Mouse (Mus musculus) E14TG2a.4 (cell line): ENCODE results near the gene Fbxw21.
"Not testable (repeated sequence)": the region's sequence is repeated elsewhere in the genome, so short reads cannot be mapped to it uniquely, and the experiment has no call there.

Experiments
- H3K27me3 ChIP-seq: 2 replicates; pipeline ENCODE4 v1.6.1; 2014; ENCODE audit warnings: low read length, control low read depth; ENCODE audit not compliant: insufficient read depth
- H3K36me3 ChIP-seq: 2 replicates; pipeline ENCODE4 v1.6.1; 2014; ENCODE audit warnings: low read length, control low read depth; ENCODE audit not compliant: insufficient read depth
- H3K4me1 ChIP-seq: replicated peaks from 2 replicates; pipeline ENCODE4 v1.6.1; 2014; ENCODE audit warnings: low read depth, low read length, control low read depth
- H3K4me3 ChIP-seq: replicated peaks from 2 replicates; pipeline ENCODE4 v1.5.1; 2014; ENCODE audit warnings: mild to moderate bottlenecking, low read length
- H3K9me3 ChIP-seq: 2 replicates; pipeline ENCODE4 v1.6.1; 2014; ENCODE audit warnings: low read length, control low read depth
- CTCF ChIP-seq: conservative IDR thresholded peaks from 2 replicates; pipeline ENCODE4 v1.5.1; 2014; ENCODE audit warnings: low read length
- NANOG ChIP-seq: IDR thresholded peaks from 2 replicates; pipeline ENCODE4 v1.6.1; 2014; ENCODE audit warnings: borderline replicate concordance, low read length, mixed read lengths
- POU5F1 ChIP-seq: IDR thresholded peaks from 2 replicates; pipeline ENCODE4 v1.6.1; 2014; ENCODE audit warnings: low read length, borderline replicate concordance

Gene Fbxw21

DNA sequence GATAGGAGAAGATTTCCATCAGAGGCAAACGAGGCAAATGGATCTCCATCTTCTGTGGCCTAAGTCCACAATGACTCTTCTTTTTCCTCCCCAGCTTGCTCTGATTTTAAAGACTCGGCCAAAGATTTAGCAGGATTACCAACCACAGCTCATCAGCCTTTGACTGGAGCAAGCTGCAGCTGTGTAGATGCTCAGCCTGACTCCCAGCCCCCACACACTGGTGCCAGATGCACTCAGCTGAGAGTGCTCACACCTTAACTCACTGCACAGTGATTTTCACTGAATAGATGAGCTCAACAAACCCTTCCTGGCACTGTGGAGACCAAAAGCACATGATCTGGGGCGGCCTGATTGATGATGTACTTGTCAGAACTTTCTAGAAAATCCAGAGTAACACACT lies at the start of gene Fbxw21:
Gene Fbxw21, minus strand, starts transcription at position 101 of the 400 bp plus-strand sequence.
- H3K36me3 ChIP-seq, result no peaks in the 10 kb centered on the region
- 0 out of 2 replicates have a peak, but pooled peaks cover under 1% of the 10 kb centered on the region for H3K4me1 ChIP-seq

GRCm38 (mm10) chr9:109201347-109201746 lies 39.5 kb upstream of the Fbxw21 start:
- not testable (repeated sequence) for H3K4me3 ChIP-seq, H3K36me3 ChIP-seq, H3K27me3 ChIP-seq, H3K9me3 ChIP-seq, H3K4me1 ChIP-seq

More for the DNA sequence above, at the start of gene Fbxw21:
- H3K27me3 ChIP-seq, result no peaks in the 10 kb centered on the region
- TF ChIP-seq POU5F1 (no peak), NANOG (no peak), CTCF (no peak)
- no peak within 1 kb of the TSS for H3K4me3 ChIP-seq
- no peaks in the 10 kb centered on the region for H3K9me3 ChIP-seq

- Histone ChIP-seq H3K4me1 (0 out of 2 replicates have a peak, but pooled peaks cover 3% of the 10 kb centered on the region), H3K4me3 (no peak overlapping the region)
Observed at GRCm38 (mm10) chr9:109200349-109200748, 38.5 kb upstream of the Fbxw21 start.

DNA sequence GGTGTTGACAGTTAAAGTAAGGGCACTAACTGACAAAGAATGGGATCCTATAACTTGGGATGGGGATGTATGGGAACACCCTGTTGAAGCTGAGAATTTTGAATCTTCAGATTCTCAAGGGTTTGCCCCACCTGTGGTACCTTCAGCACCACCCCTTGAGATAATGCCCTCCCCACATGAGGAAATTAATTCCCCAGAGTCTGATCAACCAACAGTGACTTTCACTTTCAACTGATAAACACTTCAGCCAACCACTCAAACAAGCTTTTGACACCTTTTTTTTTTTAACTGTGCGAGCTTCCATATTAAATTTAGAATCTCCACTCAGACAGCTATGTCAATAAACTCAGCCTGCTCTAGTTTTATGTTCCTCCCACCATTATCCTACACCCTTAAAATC lies 37.5 kb upstream of the Fbxw21 start:
- no peaks in the 10 kb centered on the region for H3K36me3 ChIP-seq
- H3K9me3 ChIP-seq, result no peaks in the 10 kb centered on the region
- no peak for TF ChIP-seq CTCF
- no peak for TF ChIP-seq POU5F1
- TF ChIP-seq NANOG, result no peak
- no peaks in the 10 kb centered on the region; the same call in 1 of the 2 replicates for H3K27me3 ChIP-seq
- H3K4me1 ChIP-seq, result 0 out of 2 replicates have a peak, but pooled peaks cover 3% of the 10 kb centered on the region
- H3K4me3 ChIP-seq, result no peak overlapping the region

More at GRCm38 (mm10) chr9:109200349-109200748, 38.5 kb upstream of the Fbxw21 start:
- Histone ChIP-seq H3K27me3 (no peaks in the 10 kb centered on the region; the same call in 1 of the 2 replicates), H3K36me3 (no peaks in the 10 kb centered on the region), H3K9me3 (no peaks in the 10 kb centered on the region)
- TF ChIP-seq CTCF, result no peak
- no peak for TF ChIP-seq POU5F1
- TF ChIP-seq NANOG, result no peak

DNA sequence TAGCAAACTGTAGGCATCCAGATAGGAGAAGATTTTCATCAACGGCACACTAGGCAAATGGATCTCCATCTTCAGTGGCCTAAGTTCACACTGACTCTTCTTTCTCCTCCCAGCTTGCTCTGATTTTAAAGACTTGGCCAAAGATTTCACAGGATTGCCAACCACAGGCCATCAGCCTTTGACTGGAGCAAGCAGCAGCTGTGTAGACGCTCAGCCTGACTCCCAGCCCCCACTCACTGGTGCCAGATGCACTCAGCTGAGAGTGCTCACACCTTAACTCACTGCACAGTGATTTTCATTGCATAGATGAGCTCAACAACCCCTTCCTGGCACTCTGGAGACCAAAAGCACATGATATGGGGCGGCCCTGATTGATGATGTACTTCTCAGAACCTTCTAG lies 34.0 kb upstream of the Fbxw21 start, which contains the start of gene Fbxw13:
Gene Fbxw13, minus strand, starts transcription at position 101 of the 400 bp plus-strand sequence.
- H3K9me3 ChIP-seq, H3K4me1 ChIP-seq, H3K27me3 ChIP-seq, H3K36me3 ChIP-seq, H3K4me3 ChIP-seq: not testable (repeated sequence)

DNA sequence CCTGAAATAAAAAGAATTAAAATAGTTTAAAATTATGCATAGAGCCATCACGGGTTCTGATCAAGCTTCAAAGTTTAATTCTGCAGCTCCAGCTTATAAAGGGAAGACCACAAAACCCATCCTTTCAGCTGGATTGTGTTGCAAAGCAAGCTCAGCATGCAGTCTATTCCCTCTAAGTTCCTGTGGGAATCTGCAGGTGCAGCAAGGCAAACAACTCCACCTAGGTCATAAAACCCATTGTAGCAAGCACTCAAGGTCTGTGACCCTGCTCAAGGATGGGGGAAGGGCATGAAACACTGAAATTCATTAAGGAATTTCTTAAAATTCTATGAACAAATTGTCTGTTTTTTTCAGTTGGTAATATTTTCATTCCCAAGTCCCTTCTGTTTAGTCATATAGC lies 15.4 kb upstream of the Fbxw21 start:
- Histone ChIP-seq H3K27me3 (no peaks in the 10 kb centered on the region), H3K9me3 (peaks cover 47% of the 10 kb centered on the region), H3K4me3 (no peak overlapping the region), H3K4me1 (peaks cover 16% of the 10 kb centered on the region), H3K36me3 (no peaks in the 10 kb centered on the region)
- TF ChIP-seq CTCF (no peak), NANOG (peak; percentile 79), POU5F1 (no peak)

- Histone ChIP-seq H3K4me1 (peaks cover 16% of the 10 kb centered on the region), H3K4me3 (no peak overlapping the region)
- TF ChIP-seq POU5F1 (no peak), NANOG (peak; percentile 13; the same call in 1 of the 2 replicates)
Observed at GRCm38 (mm10) chr9:109176301-109176700, 14.5 kb upstream of the Fbxw21 start.

GRCm38 (mm10) chr9:109167316-109167715 lies 5.5 kb upstream of the Fbxw21 start:
- H3K27me3 ChIP-seq, result no peaks in the 10 kb centered on the region
- no peak for TF ChIP-seq CTCF
- TF ChIP-seq NANOG, result no peak
- no peak for TF ChIP-seq POU5F1
- H3K4me3 ChIP-seq, result no peak overlapping the region

More at GRCm38 (mm10) chr9:109176301-109176700, 14.5 kb upstream of the Fbxw21 start:
- H3K9me3 ChIP-seq, result peaks cover 50% of the 10 kb centered on the region
- H3K36me3 ChIP-seq, result no peaks in the 10 kb centered on the region
- no peaks in the 10 kb centered on the region for H3K27me3 ChIP-seq

GRCm38 (mm10) chr9:109140414-109140813 lies 21.4 kb downstream of the Fbxw21 start:
- not testable (repeated sequence) for H3K36me3 ChIP-seq, H3K4me3 ChIP-seq, H3K27me3 ChIP-seq, H3K4me1 ChIP-seq
- TF ChIP-seq CTCF, result peak; percentile 68
- peaks cover 20% of the 10 kb centered on the region for H3K9me3 ChIP-seq

More at GRCm38 (mm10) chr9:109167316-109167715, 5.5 kb upstream of the Fbxw21 start:
- Histone ChIP-seq H3K9me3 (peaks cover 25% of the 10 kb centered on the region), H3K4me1 (peaks cover 9% of the 10 kb centered on the region; the same call in 1 of the 2 replicates), H3K36me3 (no peaks in the 10 kb centered on the region)

- Histone ChIP-seq H3K4me1 (no peaks in the 10 kb centered on the region), H3K9me3 (peaks cover 13% of the 10 kb centered on the region), H3K4me3 (no peak overlapping the region), H3K27me3 (no peaks in the 10 kb centered on the region), H3K36me3 (no peaks in the 10 kb centered on the region)
- no peak for TF ChIP-seq POU5F1
- no peak for TF ChIP-seq NANOG
- TF ChIP-seq CTCF, result no peak
Observed at GRCm38 (mm10) chr9:109130076-109130475, 31.8 kb downstream of the Fbxw21 start.
